Mouse (Mus musculus): ENCODE results near the gene Pak2. TPM values are rescaled to one million over a fixed set of nuclear protein-coding genes. Genes with fewer than 3 reads are reported as not detected.
A peak's percentile ranks its signal among the peaks of the same experiment; 100 is the strongest.

Pak2 gene
- polyA plus RNA-seq, 1 experiment from 2014 or later, result 39.3 TPM

- ATAC-seq, result peak; percentile 44
- Histone ChIP-seq H3K4me3 (ENCODE audit: low read depth, low read length) (no peak overlapping the region), H3K27me3 (replicated peaks; ENCODE audit: control insufficient read depth, insufficient read depth, low read length) (no peaks in the 10 kb centered on the region), H3K4me2 (ENCODE audit: low read length) (0 out of 2 replicates have a peak overlapping the region, but pooled peaks have one; percentile 5), H3K9me3 (replicated peaks; ENCODE audit: control insufficient read depth, low read length) (no peaks in the 10 kb centered on the region), H3K9ac (ENCODE audit: low read length) (0 out of 2 replicates have a peak overlapping the region, but pooled peaks have one; percentile 29), H3K4me1 (ENCODE audit: control insufficient read depth, insufficient read depth, low read length) (no peaks in the 10 kb centered on the region), H3K36me3 (ENCODE audit: control insufficient read depth, insufficient read depth, low read length) (no peaks in the 10 kb centered on the region), H3K27ac (ENCODE audit: low read depth, low read length) (no peak overlapping the region)
- 10% methylated on average over 15 of the region's 15 CpGs for WGBS
- peak; percentile 78 for DNase-seq (ENCODE audit: low spot score)
Observed at GRCm38 (mm10) chr16:32114968-32115695, 36.0 kb upstream of the Pak2 start.

GRCm38 (mm10) chr16:32114406-32114805 is 35.3 kb upstream of the Pak2 start:
- Histone ChIP-seq H3K27me3 (replicated peaks; ENCODE audit: control insufficient read depth, insufficient read depth, low read length) (no peaks in the 10 kb centered on the region), H3K9ac (ENCODE audit: low read length) (no peak overlapping the region), H3K4me3 (ENCODE audit: low read depth, low read length) (no peak overlapping the region), H3K4me2 (ENCODE audit: low read length) (no peak overlapping the region), H3K27ac (ENCODE audit: low read depth, low read length) (no peak overlapping the region), H3K9me3 (replicated peaks; ENCODE audit: control insufficient read depth, low read length) (no peaks in the 10 kb centered on the region), H3K36me3 (ENCODE audit: control insufficient read depth, insufficient read depth, low read length) (no peaks in the 10 kb centered on the region), H3K4me1 (ENCODE audit: control insufficient read depth, insufficient read depth, low read length) (no peaks in the 10 kb centered on the region)
- 72% methylated on average over 10 of the region's 10 CpGs for WGBS
- ATAC-seq (no peak), DNase-seq (ENCODE audit: low spot score) (no peak)

GRCm38 (mm10) chr16:32113541-32114218 is 34.5 kb upstream of the Pak2 start:
- Histone ChIP-seq H3K4me3 (ENCODE audit: low read depth, low read length) (no peak overlapping the region), H3K27ac (ENCODE audit: low read depth, low read length) (no peak overlapping the region)
- DNase-seq (ENCODE audit: low spot score), result peak; percentile 41

GRCm38 (mm10) chr16:32110951-32111699 is 32.0 kb upstream of the Pak2 start:
- Histone ChIP-seq H3K36me3 (ENCODE audit: control insufficient read depth, insufficient read depth, low read length) (peaks cover 13% of the 10 kb centered on the region; the same call in 1 of the 2 replicates), H3K9me3 (replicated peaks; ENCODE audit: control insufficient read depth, low read length) (no peaks in the 10 kb centered on the region), H3K4me3 (ENCODE audit: low read depth, low read length) (no peak overlapping the region), H3K4me2 (ENCODE audit: low read length) (no peak overlapping the region), H3K4me1 (ENCODE audit: control insufficient read depth, insufficient read depth, low read length) (no peaks in the 10 kb centered on the region), H3K27ac (ENCODE audit: low read depth, low read length) (no peak overlapping the region), H3K27me3 (replicated peaks; ENCODE audit: control insufficient read depth, insufficient read depth, low read length) (no peaks in the 10 kb centered on the region), H3K9ac (ENCODE audit: low read length) (no peak overlapping the region)
- no peak for ATAC-seq
- WGBS, result 74% methylated on average over 15 of the region's 15 CpGs
- peak; percentile 14 for DNase-seq (ENCODE audit: low spot score)

More at GRCm38 (mm10) chr16:32113541-32114218, 34.5 kb upstream of the Pak2 start:
- 67% methylated on average over 23 of the region's 23 CpGs for WGBS
- Histone ChIP-seq H3K36me3 (ENCODE audit: control insufficient read depth, insufficient read depth, low read length) (no peaks in the 10 kb centered on the region), H3K4me2 (ENCODE audit: low read length) (no peak overlapping the region), H3K9ac (ENCODE audit: low read length) (no peak overlapping the region), H3K4me1 (ENCODE audit: control insufficient read depth, insufficient read depth, low read length) (no peaks in the 10 kb centered on the region), H3K27me3 (replicated peaks; ENCODE audit: control insufficient read depth, insufficient read depth, low read length) (no peaks in the 10 kb centered on the region), H3K9me3 (replicated peaks; ENCODE audit: control insufficient read depth, low read length) (no peaks in the 10 kb centered on the region)
- no peak for ATAC-seq

GRCm38 (mm10) chr16:32108578-32108977 is 29.4 kb upstream of the Pak2 start:
- ATAC-seq (no peak), DNase-seq (ENCODE audit: low spot score) (no peak)
- H3K36me3 ChIP-seq (ENCODE audit: control insufficient read depth, insufficient read depth, low read length), result peaks cover 26% of the 10 kb centered on the region
- H3K27me3 ChIP-seq (replicated peaks; ENCODE audit: control insufficient read depth, insufficient read depth, low read length), result no peaks in the 10 kb centered on the region
- no peak overlapping the region for H3K27ac ChIP-seq (ENCODE audit: low read depth, low read length)
- H3K4me1 ChIP-seq (ENCODE audit: control insufficient read depth, insufficient read depth, low read length), result no peaks in the 10 kb centered on the region
- no peak overlapping the region for H3K9ac ChIP-seq (ENCODE audit: low read length)
- no peaks in the 10 kb centered on the region for H3K9me3 ChIP-seq (replicated peaks; ENCODE audit: control insufficient read depth, low read length)
- no peak overlapping the region for H3K4me2 ChIP-seq (ENCODE audit: low read length)
- no peak overlapping the region for H3K4me3 ChIP-seq (ENCODE audit: low read depth, low read length)
- WGBS, result 89% methylated on average over 2 of the region's 2 CpGs

- 80% methylated on average over 7 of the region's 7 CpGs for WGBS
- Histone ChIP-seq H3K27me3 (replicated peaks; ENCODE audit: control insufficient read depth, insufficient read depth, low read length) (no peaks in the 10 kb centered on the region), H3K4me3 (ENCODE audit: low read depth, low read length) (no peak overlapping the region), H3K27ac (ENCODE audit: low read depth, low read length) (no peak overlapping the region), H3K9me3 (replicated peaks; ENCODE audit: control insufficient read depth, low read length) (no peaks in the 10 kb centered on the region), H3K4me2 (ENCODE audit: low read length) (no peak overlapping the region), H3K4me1 (ENCODE audit: control insufficient read depth, insufficient read depth, low read length) (no peaks in the 10 kb centered on the region), H3K36me3 (ENCODE audit: control insufficient read depth, insufficient read depth, low read length) (peaks cover 30% of the 10 kb centered on the region), H3K9ac (ENCODE audit: low read length) (no peak overlapping the region)
- ATAC-seq (no peak), DNase-seq (ENCODE audit: low spot score) (no peak)
Observed at GRCm38 (mm10) chr16:32108170-32108569, 29.0 kb upstream of the Pak2 start.

GRCm38 (mm10) chr16:32107342-32108045 is 28.4 kb upstream of the Pak2 start:
- no peak overlapping the region for H3K9ac ChIP-seq (ENCODE audit: low read length)
- H3K9me3 ChIP-seq (replicated peaks; ENCODE audit: control insufficient read depth, low read length), result no peaks in the 10 kb centered on the region
- no peak overlapping the region for H3K4me2 ChIP-seq (ENCODE audit: low read length)
- DNase-seq (ENCODE audit: low spot score), result no peak
- no peak for ATAC-seq
- H3K27me3 ChIP-seq (replicated peaks; ENCODE audit: control insufficient read depth, insufficient read depth, low read length), result no peaks in the 10 kb centered on the region
- no peak overlapping the region for H3K4me3 ChIP-seq (ENCODE audit: low read depth, low read length)
- H3K27ac ChIP-seq (ENCODE audit: low read depth, low read length), result no peak overlapping the region
- peaks cover 32% of the 10 kb centered on the region for H3K36me3 ChIP-seq (ENCODE audit: control insufficient read depth, insufficient read depth, low read length)
- WGBS, result 94% methylated on average over 12 of the region's 12 CpGs
- no peaks in the 10 kb centered on the region for H3K4me1 ChIP-seq (ENCODE audit: control insufficient read depth, insufficient read depth, low read length)

- no peaks in the 10 kb centered on the region for H3K4me1 ChIP-seq (ENCODE audit: control insufficient read depth, insufficient read depth, low read length)
- no peak overlapping the region for H3K4me3 ChIP-seq (ENCODE audit: low read depth, low read length)
- 93% methylated on average over 1 of the region's 1 CpGs for WGBS
- no peak overlapping the region for H3K9ac ChIP-seq (ENCODE audit: low read length)
- H3K27ac ChIP-seq (ENCODE audit: low read depth, low read length), result no peak overlapping the region
- H3K9me3 ChIP-seq (replicated peaks; ENCODE audit: control insufficient read depth, low read length), result no peaks in the 10 kb centered on the region
- ATAC-seq (no peak), DNase-seq (ENCODE audit: low spot score) (no peak)
- no peak overlapping the region for H3K4me2 ChIP-seq (ENCODE audit: low read length)
- H3K36me3 ChIP-seq (ENCODE audit: control insufficient read depth, insufficient read depth, low read length), result peaks cover 32% of the 10 kb centered on the region
- H3K27me3 ChIP-seq (replicated peaks; ENCODE audit: control insufficient read depth, insufficient read depth, low read length), result no peaks in the 10 kb centered on the region
Observed at GRCm38 (mm10) chr16:32105698-32106097, 26.6 kb upstream of the Pak2 start.

Data from forebrain, embryonic 14.5 days (tissue).